Mouse (Mus musculus): ENCODE measurements around the gene Actr8.

- TF ChIP-seq CTCF (IDR thresholded peaks at IDR 0.05) = no peak
- no peak for TF ChIP-seq EP300 (IDR thresholded peaks at IDR 0.05)
Measured at GRCm38 (mm10) chr14:29999475-29999811, 21.3 kb downstream of the Actr8 start.

Measured in lung, postnatal 0 days (tissue).